Mouse (Mus musculus): Measurements from ENCODE around the gene Adamts13. TPM values are rescaled to one million over a fixed set of nuclear protein-coding genes. Genes with fewer than 3 reads are reported as not detected.

Adamts13 gene
- total RNA-seq, 2 experiments from 2014 or later: not detected

Other genes with a start within 250 kb of the Adamts13 start
- gene Abo, start 108.4 kb upstream of the Adamts13 start, total RNA-seq (2021): not detected
- 10 to 100 TPM; 12.2 to 13.9 TPM for gene Surf6, start 70.5 kb upstream of the Adamts13 start, total RNA-seq (2021)
- gene Med22, start 62.7 kb upstream of the Adamts13 start, total RNA-seq (2021): 10 to 100 TPM; 23.7 to 25.6 TPM
- 100 to 1,000 TPM; 274 to 280 TPM for gene Rpl7a, start 62.7 kb upstream of the Adamts13 start, total RNA-seq (2021)
- gene Surf2, start 57.0 kb upstream of the Adamts13 start, total RNA-seq (2021): 10 to 100 TPM; 14.7 to 14.8 TPM
- 10 to 100 TPM; 49.4 to 49.7 TPM for gene Surf1, start 56.9 kb upstream of the Adamts13 start, total RNA-seq (2021)
- gene Surf4, start 39.5 kb upstream of the Adamts13 start, total RNA-seq (2021): 10 to 100 TPM; 82.1 to 85.7 TPM
- gene Stkld1, start 39.4 kb upstream of the Adamts13 start, total RNA-seq (2021): not detected
- 10 to 100 TPM; 13.9 to 15.2 TPM for gene Rexo4, start 9.0 kb upstream of the Adamts13 start, total RNA-seq (2021)
- 10 to 100 TPM; 37.3 to 41.6 TPM for gene Cacfd1, start 36.5 kb downstream of the Adamts13 start, total RNA-seq (2021)
- gene Slc2a6, start 54.6 kb downstream of the Adamts13 start, total RNA-seq (2021): under 1 TPM; 0.25 to 0.39 TPM
- gene Mymk, start 98.8 kb downstream of the Adamts13 start, total RNA-seq (2021): not detected
- 10 to 100 TPM; 19.1 to 26.8 TPM for gene Adamtsl2, start 106.0 kb downstream of the Adamts13 start, total RNA-seq (2021)
- under 1 TPM; 0.34 to 0.48 TPM for gene Fam163b, start 169.1 kb downstream of the Adamts13 start, total RNA-seq (2021)
- gene Dbh, start 191.8 kb downstream of the Adamts13 start, total RNA-seq (2021): 1 to 10 TPM; 2.1 to 2.7 TPM